Mouse (Mus musculus) lung, postnatal 0 days (tissue): ENCODE results near the gene Adam4. TPM values are rescaled to one million over a fixed set of nuclear protein-coding genes. Genes with fewer than 3 reads are reported as not detected.

Experiments used
- polyA plus RNA-seq: library from polyadenylated mRNA; unstranded; fragments of >200 nt; fragmentation: Nextera tagmentation; extraction: Ambion mirVana; gene quantifications from 2 replicates; pipeline ENCODE4 v1.2.1, GENCODE M21; 2015

The Adam4 gene
- polyA plus RNA-seq, 1 experiment from 2014 or later: 0.24 TPM

Other genes starting within 250 kb of the Adam4 start
- 0.13 and 0.21 TPM in 2 replicates for gene Slc8a3, start 88.8 kb downstream of the Adam4 start, polyA plus RNA-seq
- gene Gm4787, start 42.5 kb downstream of the Adam4 start, polyA plus RNA-seq: 0.06 and 0.21 TPM in 2 replicates
- gene Cox16, start 63.2 kb upstream of the Adam4 start, polyA plus RNA-seq: 144 and 148 TPM in 2 replicates
- 17.6 and 19.0 TPM in 2 replicates for gene Gm20498, start 111.0 kb upstream of the Adam4 start, polyA plus RNA-seq
- gene Synj2bp, start 111.0 kb upstream of the Adam4 start, polyA plus RNA-seq: 27.5 and 31.9 TPM in 2 replicates
- gene Adam21, start 146.5 kb upstream of the Adam4 start, polyA plus RNA-seq: 0.05 and 0.06 TPM in 2 replicates
- gene Med6, start 173.1 kb upstream of the Adam4 start, polyA plus RNA-seq: 40.4 and 42.7 TPM in 2 replicates
- gene Ttc9, start 209.3 kb upstream of the Adam4 start, polyA plus RNA-seq: 13.0 and 17.7 TPM in 2 replicates